Mouse (Mus musculus) hindbrain, embryonic 12.5 days (tissue): ENCODE results near the gene Rere. TPM values are rescaled to one million over a fixed set of nuclear protein-coding genes. Genes with fewer than 3 reads are reported as not detected.

Experiments used
- ATAC-seq: fragments of 200-750 bp; cut with Nextera tagmentation; 2 replicates; pipeline ENCODE4 v1.8.0; 2017; ENCODE audit warnings: moderate TSS enrichment; ENCODE audit not compliant: low FRiP score
- H3K27ac ChIP-seq: fragments of 300-500 bp; sonication (generic); 2 replicates; pipeline ENCODE4 v1.5.1; 2016; ENCODE audit warnings: mild to moderate bottlenecking
- H3K27me3 ChIP-seq: fragments of 300-500 bp; sonication (generic); 2 replicates; pipeline ENCODE4 v1.6.1; 2016; ENCODE audit warnings: mild to moderate bottlenecking
- H3K36me3 ChIP-seq: fragments of 300-500 bp; sonication (generic); 2 replicates; pipeline ENCODE4 v1.6.1; 2016; ENCODE audit warnings: mild to moderate bottlenecking
- H3K4me1 ChIP-seq: fragments of 300-500 bp; sonication (generic); 2 replicates; pipeline ENCODE4 v1.6.1; 2016
- H3K4me2 ChIP-seq: fragments of 300-500 bp; sonication (generic); replicated peaks from 2 replicates; pipeline ENCODE4 v1.6.1; 2016; ENCODE audit warnings: mild to moderate bottlenecking
- H3K4me3 ChIP-seq: fragments of 300-500 bp; sonication (generic); 2 replicates; pipeline ENCODE4 v1.5.1; 2016; ENCODE audit warnings: mild to moderate bottlenecking
- H3K9ac ChIP-seq: fragments of 300-500 bp; sonication (generic); 2 replicates; pipeline ENCODE4 v1.6.1; 2016; ENCODE audit warnings: mild to moderate bottlenecking, moderate library complexity
- H3K9me3 ChIP-seq: fragments of 300-500 bp; sonication (generic); replicated peaks from 2 replicates; pipeline ENCODE4 v1.6.1; 2016; ENCODE audit warnings: mild to moderate bottlenecking
- WGBS: fragments of 180-500 bp; shearing (Covaris S2); methylation state at CpG from one replicate; pipeline ENCODE4 v1.1.7; 2016; 5-methylcytosine and 5-hydroxymethylcytosine counted together
- polyA plus RNA-seq: library from polyadenylated mRNA; unstranded; fragments of >200 nt; fragmentation: Nextera tagmentation; extraction: Ambion mirVana; gene quantifications from 2 replicates; pipeline ENCODE4 v1.2.1, GENCODE M21; 2016

The Rere gene
- polyA plus RNA-seq, 1 experiment from 2014 or later: 60.5 TPM

DNA sequence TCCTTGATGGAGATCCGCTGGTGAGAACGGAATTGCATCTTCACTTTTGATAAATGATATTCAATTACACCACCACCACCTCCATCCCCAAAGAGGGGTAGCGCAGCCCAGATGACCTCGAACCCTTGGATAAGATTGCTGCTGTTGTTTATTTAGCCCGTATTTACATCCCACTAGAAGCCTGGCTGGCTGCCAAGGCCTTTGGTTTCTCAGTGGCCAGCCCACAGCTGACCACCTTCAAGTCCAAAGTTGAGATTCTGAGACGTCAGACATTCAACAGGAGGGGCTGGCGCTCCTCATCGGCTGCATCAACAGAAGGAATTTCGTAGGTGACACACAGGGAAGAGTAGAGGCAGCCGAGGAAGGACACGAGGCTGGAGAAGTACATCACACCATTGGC is 347.8 kb downstream of the Rere start:
- 83% methylated on average over 11 of the region's 11 CpGs for WGBS
- Histone ChIP-seq H3K9ac (no peak overlapping the region), H3K4me3 (no peak overlapping the region), H3K4me2 (no peak overlapping the region), H3K36me3 (no peaks in the 10 kb centered on the region; the same call in 1 of the 2 replicates), H3K27ac (no peak overlapping the region), H3K27me3 (no peaks in the 10 kb centered on the region), H3K4me1 (0 out of 2 replicates have a peak, but pooled peaks cover 6% of the 10 kb centered on the region), H3K9me3 (no peaks in the 10 kb centered on the region)
- no peak for ATAC-seq

DNA sequence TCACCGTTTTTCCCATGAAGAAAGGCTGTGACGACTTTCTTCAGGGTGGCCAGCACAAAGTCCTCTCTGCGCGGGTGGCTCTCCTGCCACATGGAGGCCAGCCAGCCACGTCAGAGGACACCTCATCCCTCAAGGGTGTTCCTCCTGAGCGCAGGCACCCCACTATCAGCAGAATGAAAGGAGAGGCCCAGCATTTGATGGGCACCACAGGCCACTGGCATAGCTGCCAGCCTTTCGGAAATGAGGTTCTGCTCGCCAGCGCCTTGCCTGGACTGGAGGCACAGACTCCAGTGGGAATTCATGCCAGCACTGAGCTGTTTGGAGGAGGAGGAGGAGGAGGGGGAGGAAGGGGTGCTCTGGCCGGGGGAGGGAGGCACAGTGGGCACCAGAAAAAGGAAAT is 354.1 kb downstream of the Rere start:
- H3K27ac ChIP-seq: no peak overlapping the region
- H3K4me2 ChIP-seq: no peak overlapping the region
- peaks cover 15% of the 10 kb centered on the region for H3K36me3 ChIP-seq
- no peaks in the 10 kb centered on the region for H3K9me3 ChIP-seq
- no peak overlapping the region for H3K9ac ChIP-seq
- WGBS: 81% methylated on average over 10 of the region's 10 CpGs
- H3K4me3 ChIP-seq: no peak overlapping the region
- no peak for ATAC-seq
- no peaks in the 10 kb centered on the region for H3K27me3 ChIP-seq
- H3K4me1 ChIP-seq: no peaks in the 10 kb centered on the region

GRCm38 (mm10) chr4:150636635-150637034 is 355.2 kb downstream of the Rere start:
- H3K4me2 ChIP-seq: no peak overlapping the region

GRCm38 (mm10) chr4:150644299-150644698 is 362.9 kb downstream of the Rere start:
- H3K36me3 ChIP-seq: peaks cover 15% of the 10 kb centered on the region; the same call in 1 of the 2 replicates
- no peak overlapping the region for H3K9ac ChIP-seq
- H3K4me3 ChIP-seq: no peak overlapping the region
- H3K9me3 ChIP-seq: no peaks in the 10 kb centered on the region
- no peak for ATAC-seq
- H3K4me2 ChIP-seq: no peak overlapping the region
- H3K27me3 ChIP-seq: no peaks in the 10 kb centered on the region
- no peak overlapping the region for H3K27ac ChIP-seq
- no peaks in the 10 kb centered on the region for H3K4me1 ChIP-seq
- 89% methylated on average over 9 of the region's 9 CpGs for WGBS

More at GRCm38 (mm10) chr4:150636635-150637034, 355.2 kb downstream of the Rere start:
- Histone ChIP-seq H3K27me3 (no peaks in the 10 kb centered on the region), H3K9ac (no peak overlapping the region), H3K4me1 (no peaks in the 10 kb centered on the region), H3K27ac (no peak overlapping the region), H3K9me3 (no peaks in the 10 kb centered on the region), H3K4me3 (no peak overlapping the region), H3K36me3 (peaks cover 17% of the 10 kb centered on the region)
- ATAC-seq: no peak
- WGBS: 82% methylated on average over 6 of the region's 6 CpGs

DNA sequence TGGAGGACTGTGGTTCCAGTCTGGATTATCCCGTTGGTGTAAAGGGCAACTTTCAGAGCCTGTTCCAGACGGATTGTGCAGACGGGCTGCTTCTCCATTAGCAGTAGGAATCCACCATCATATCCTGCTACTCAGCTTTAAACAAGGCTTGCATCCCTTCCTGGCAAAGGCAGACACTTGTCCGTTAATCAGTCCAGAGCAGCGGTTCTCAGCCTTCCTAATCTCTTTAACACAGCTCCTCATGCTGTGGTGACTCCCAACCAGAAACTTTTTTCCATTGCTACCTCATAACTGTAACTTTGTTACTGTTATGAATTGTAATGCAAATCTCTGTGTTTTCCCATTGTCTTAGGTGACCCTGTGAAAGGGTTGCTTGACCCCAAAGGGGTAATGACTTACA is 367.9 kb downstream of the Rere start:
- 86% methylated on average over 5 of the region's 5 CpGs for WGBS
- Histone ChIP-seq H3K4me3 (no peak overlapping the region), H3K27me3 (peaks cover 24% of the 10 kb centered on the region; the same call in 1 of the 2 replicates), H3K36me3 (no peaks in the 10 kb centered on the region), H3K9ac (no peak overlapping the region), H3K4me2 (no peak overlapping the region), H3K9me3 (no peaks in the 10 kb centered on the region), H3K27ac (no peak overlapping the region), H3K4me1 (peaks cover 9% of the 10 kb centered on the region; the same call in 1 of the 2 replicates)
- no peak for ATAC-seq

DNA sequence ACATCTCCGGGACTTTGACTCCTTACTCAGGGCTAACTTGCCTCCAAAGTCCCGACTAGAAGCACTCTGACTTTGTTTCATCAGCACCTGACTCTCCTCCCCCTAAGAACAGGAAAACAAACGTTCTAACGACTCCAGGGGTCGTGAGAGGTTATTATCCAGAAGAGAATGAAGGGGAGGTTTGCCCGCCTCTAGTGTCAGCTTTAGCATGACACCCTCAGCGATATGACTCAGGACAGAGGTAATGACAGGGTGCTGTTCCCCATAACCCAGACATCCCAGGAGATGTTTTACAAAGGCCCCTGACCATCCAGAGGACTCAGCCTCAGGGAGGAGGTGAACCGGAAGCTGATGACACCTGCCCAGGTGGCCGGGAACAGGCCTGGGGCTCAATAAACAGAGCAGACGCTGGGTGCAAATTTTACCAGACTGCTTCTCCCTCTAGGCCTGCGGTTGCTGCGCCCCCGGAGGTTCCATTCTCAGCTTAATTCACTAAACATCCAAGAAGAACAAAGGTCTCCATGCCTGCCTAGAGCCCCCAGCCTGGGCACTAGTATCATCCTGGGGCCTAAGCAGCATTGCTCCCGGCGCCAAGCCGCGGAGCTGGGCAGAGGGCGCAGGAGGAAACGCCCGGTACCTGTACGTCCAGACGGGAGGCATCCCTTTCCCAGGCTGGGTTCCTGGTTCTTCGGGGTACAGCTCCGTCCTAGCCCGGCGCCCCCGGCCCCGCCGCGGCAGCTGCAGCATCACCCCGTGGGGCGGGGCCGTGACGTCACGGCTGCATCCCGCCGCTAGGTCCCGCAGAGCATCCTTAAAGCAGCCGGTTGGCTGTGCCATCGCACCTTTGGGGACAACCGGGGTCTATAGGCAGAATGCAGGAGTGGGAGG is 370.2 kb downstream of the Rere start, which contains the start of gene Slc45a1:
TSS of gene Slc45a1 (minus strand) at position 785 of the 888 bp plus-strand sequence.
- no peak within 1 kb of the TSS for H3K27ac ChIP-seq
- WGBS: 7% methylated on average over 41 of the region's 41 CpGs
- peaks cover 26% of the 10 kb centered on the region; the same call in 1 of the 2 replicates for H3K27me3 ChIP-seq
- H3K36me3 ChIP-seq: no peaks in the 10 kb centered on the region
- peaks cover 12% of the 10 kb centered on the region; the same call in 1 of the 2 replicates for H3K4me1 ChIP-seq
- H3K4me2 ChIP-seq: peak within 1 kb of the TSS; percentile 66
- H3K9ac ChIP-seq: peak within 1 kb of the TSS; percentile 76
- ATAC-seq: peak; percentile 67
- H3K9me3 ChIP-seq: 0 out of 2 replicates have a peak, but pooled peaks cover 1% of the 10 kb centered on the region
- peak within 1 kb of the TSS; percentile 52 for H3K4me3 ChIP-seq

DNA sequence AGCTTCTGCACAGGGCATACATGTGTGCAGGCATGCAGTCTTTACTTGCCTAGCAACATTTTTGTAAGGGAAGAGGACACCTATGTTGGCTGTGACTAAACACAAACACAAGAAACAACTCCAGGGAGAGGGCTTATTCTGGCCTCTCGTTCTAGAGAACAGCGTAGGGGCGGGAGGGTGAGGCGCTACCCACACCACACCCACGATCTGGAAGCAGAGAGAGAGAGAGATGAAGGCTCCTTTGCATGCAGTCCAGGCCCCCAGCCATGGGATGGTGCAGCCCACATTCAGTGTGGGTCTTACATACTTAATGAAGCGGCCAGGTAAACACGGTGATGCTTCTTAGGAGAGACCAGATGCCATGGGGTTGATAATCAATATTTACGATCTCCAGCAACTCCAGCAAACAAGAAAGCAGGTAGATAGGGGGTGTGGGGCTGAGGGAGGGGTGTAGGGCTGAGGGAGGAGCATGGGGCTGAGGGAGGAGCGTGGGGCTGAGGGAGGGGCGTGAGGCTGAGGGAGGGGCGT is 371.7 kb downstream of the Rere start:
- 0 out of 2 replicates have a peak, but pooled peaks cover 5% of the 10 kb centered on the region for H3K9me3 ChIP-seq
- peaks cover 12% of the 10 kb centered on the region; the same call in 1 of the 2 replicates for H3K4me1 ChIP-seq
- 39% methylated on average over 11 of the region's 11 CpGs for WGBS
- H3K4me3 ChIP-seq: no peak overlapping the region
- no peak for ATAC-seq
- H3K27me3 ChIP-seq: peaks cover 26% of the 10 kb centered on the region; the same call in 1 of the 2 replicates
- H3K27ac ChIP-seq: no peak overlapping the region
- H3K4me2 ChIP-seq: no peak overlapping the region
- no peak overlapping the region for H3K9ac ChIP-seq
- no peaks in the 10 kb centered on the region for H3K36me3 ChIP-seq

DNA sequence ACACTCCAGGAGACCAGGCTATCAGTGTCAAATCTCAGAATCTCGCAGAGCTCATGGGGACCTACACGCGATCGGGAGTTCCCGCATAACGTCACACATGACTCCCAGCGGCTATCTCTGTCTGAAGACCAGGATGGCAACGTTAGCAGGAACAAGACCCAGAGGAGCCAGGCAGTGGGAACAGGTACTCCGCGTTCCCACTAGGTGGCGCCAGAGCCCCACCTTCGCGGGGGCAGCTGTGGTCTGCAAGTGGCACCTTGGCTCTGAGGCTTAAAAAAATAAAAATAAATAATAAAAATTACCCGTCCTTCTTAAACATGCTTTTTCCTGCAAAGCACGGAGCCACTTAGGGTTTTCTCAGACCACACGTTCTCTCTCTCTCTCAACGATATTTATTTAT is 374.5 kb downstream of the Rere start:
- H3K4me3 ChIP-seq: no peak overlapping the region
- H3K4me2 ChIP-seq: peak overlapping the region; percentile 23; the same call in 1 of the 2 replicates
- peaks cover 28% of the 10 kb centered on the region; the same call in 1 of the 2 replicates for H3K27me3 ChIP-seq
- no peaks in the 10 kb centered on the region for H3K36me3 ChIP-seq
- no peak overlapping the region for H3K9ac ChIP-seq
- peaks cover 17% of the 10 kb centered on the region for H3K4me1 ChIP-seq
- peak; percentile 69 for ATAC-seq
- no peak overlapping the region for H3K27ac ChIP-seq
- 0 out of 2 replicates have a peak, but pooled peaks cover 5% of the 10 kb centered on the region for H3K9me3 ChIP-seq
- WGBS: 8% methylated on average over 17 of the region's 17 CpGs

DNA sequence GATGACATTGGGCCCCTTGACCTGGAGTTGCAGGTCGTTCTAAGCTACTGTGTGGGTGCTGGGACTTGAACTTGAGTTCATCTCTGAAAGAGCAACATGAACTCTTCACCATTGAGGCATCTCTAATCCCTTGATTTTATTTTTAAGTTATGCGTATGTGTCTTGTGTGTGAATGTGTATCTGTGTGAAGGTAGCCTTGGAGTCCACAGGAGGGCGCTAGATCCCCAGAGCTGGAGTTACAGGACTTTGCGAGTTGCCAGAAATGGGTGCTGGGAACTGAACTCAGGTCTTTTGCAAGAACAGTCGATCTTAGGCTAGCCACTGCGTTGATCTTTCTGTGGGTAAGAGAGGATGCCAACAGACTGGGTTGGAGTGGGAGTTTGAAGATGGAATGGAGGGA is 375.1 kb downstream of the Rere start:
- no peak for ATAC-seq
- no peak overlapping the region for H3K4me2 ChIP-seq
- no peaks in the 10 kb centered on the region for H3K36me3 ChIP-seq
- H3K9me3 ChIP-seq: 0 out of 2 replicates have a peak, but pooled peaks cover 5% of the 10 kb centered on the region
- H3K27ac ChIP-seq: no peak overlapping the region
- H3K9ac ChIP-seq: no peak overlapping the region
- whole genome bisulfite sequencing: 80% methylated on average over 6 of the region's 6 CpGs
- H3K27me3 ChIP-seq: peaks cover 29% of the 10 kb centered on the region; the same call in 1 of the 2 replicates
- H3K4me1 ChIP-seq: peaks cover 19% of the 10 kb centered on the region
- no peak overlapping the region for H3K4me3 ChIP-seq

DNA sequence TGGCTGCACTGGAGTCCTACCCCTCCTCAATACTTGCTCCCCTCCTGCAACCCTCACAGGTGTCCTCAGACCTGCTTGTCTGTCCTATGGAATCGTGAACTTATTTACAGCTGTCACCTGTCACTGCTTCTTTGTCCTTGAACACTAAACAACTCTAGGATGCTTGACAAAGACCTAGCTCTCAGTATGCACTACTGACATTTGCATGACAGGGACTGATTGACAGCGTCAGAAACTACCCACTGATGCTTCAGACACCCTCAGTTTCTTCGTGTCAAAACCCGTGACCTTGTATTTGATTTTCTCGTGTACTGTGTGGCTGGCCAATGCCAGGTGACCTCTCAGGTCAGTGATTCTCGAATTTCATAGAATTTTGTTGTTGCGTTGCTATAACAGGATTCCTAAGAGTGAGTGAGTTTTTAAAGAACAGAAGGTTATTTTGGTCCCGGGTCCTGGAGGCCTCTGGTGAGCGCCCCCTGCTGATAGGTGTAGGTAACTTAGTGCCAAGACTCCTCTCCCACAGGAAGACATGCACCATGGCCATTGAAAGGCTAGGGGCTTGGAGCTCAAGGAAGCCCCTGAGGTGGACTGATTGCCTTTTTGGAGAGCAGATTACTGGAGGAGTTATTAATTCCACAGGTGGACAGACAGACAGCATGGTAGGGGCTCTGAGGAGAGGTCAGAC is 378.6 kb downstream of the Rere start:
- H3K36me3 ChIP-seq: no peaks in the 10 kb centered on the region
- peaks cover 8% of the 10 kb centered on the region; the same call in 1 of the 2 replicates for H3K27me3 ChIP-seq
- H3K4me1 ChIP-seq: peaks cover 21% of the 10 kb centered on the region
- no peak overlapping the region for H3K4me3 ChIP-seq
- no peak overlapping the region for H3K27ac ChIP-seq
- ATAC-seq: no peak
- WGBS: 75% methylated on average over 9 of the region's 9 CpGs
- no peak overlapping the region for H3K4me2 ChIP-seq
- 0 out of 2 replicates have a peak, but pooled peaks cover 5% of the 10 kb centered on the region for H3K9me3 ChIP-seq
- no peak overlapping the region for H3K9ac ChIP-seq

DNA sequence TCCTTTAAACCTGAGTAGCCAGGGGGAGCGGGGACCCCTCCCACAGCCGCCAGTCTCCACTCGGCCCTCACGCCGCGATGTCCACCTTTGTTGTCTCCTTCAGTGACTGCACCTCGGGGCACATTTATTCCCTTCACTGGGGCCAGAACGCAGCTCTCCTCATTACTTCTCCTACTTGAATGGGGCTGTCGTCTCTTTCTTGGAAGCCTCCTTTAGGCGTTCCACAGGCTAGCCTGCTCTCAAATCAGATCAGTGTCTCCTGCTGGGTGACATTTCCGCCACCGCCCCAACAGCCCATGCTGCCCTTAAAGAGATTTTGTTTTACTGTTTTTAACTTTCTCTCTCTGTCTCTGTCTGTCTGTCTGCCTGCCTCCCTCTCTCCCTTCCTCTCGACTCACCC is 380.4 kb downstream of the Rere start:
- 0 out of 2 replicates have a peak overlapping the region, but pooled peaks have one; percentile 36 for H3K27ac ChIP-seq
- H3K36me3 ChIP-seq: no peaks in the 10 kb centered on the region
- WGBS: 6% methylated on average over 13 of the region's 13 CpGs
- H3K4me2 ChIP-seq: peak overlapping the region; percentile 40
- H3K9me3 ChIP-seq: 0 out of 2 replicates have a peak, but pooled peaks cover 1% of the 10 kb centered on the region
- H3K4me1 ChIP-seq: peaks cover 18% of the 10 kb centered on the region
- H3K9ac ChIP-seq: peak overlapping the region; percentile 14; the same call in 1 of the 2 replicates
- ATAC-seq: no peak
- H3K27me3 ChIP-seq: peaks cover 8% of the 10 kb centered on the region; the same call in 1 of the 2 replicates
- 0 out of 2 replicates have a peak overlapping the region, but pooled peaks have one; percentile 5 for H3K4me3 ChIP-seq
